Mouse (Mus musculus) embryonic fibroblast, embryonic 13.5 days (primary cell): ENCODE data around the gene Nectin1. TPM values are rescaled to one million over a fixed set of nuclear protein-coding genes. Genes with fewer than 3 reads are reported as not detected.
A peak's percentile ranks its signal among the peaks of the same experiment; 100 is the strongest.

Experiments used
- H3K27ac ChIP-seq: 2 replicates; pipeline ENCODE4 v1.5.1; 2012; ENCODE audit warnings: low read length, control low read depth, inconsistent platforms; ENCODE audit not compliant: insufficient read depth
- H3K4me1 ChIP-seq: 2 replicates; pipeline ENCODE4 v1.6.1; 2011; ENCODE audit warnings: low read length; ENCODE audit not compliant: control insufficient read depth, insufficient read depth
- H3K4me3 ChIP-seq: 2 replicates; pipeline ENCODE4 v1.5.1; 2011; ENCODE audit warnings: mild to moderate bottlenecking, control low read depth, low read length; ENCODE audit not compliant: insufficient read depth
- CTCF ChIP-seq: IDR thresholded peaks from 2 replicates; pipeline ENCODE4 v1.5.1; 2011; ENCODE audit warnings: mild to moderate bottlenecking, control low read depth, low read length, moderate library complexity, borderline replicate concordance; ENCODE audit not compliant: insufficient read depth
- POLR2A ChIP-seq: IDR thresholded peaks from 2 replicates; pipeline ENCODE4 v1.6.1; 2011; ENCODE audit warnings: low read depth, mild to moderate bottlenecking, control low read depth, low read length, moderate library complexity
- polyA plus RNA-seq: library from polyadenylated mRNA; stranded (reverse); fragments of >200 nt; gene quantifications from 2 replicates; pipeline ENCODE4 v1.2.4, GENCODE M21; 2011; ENCODE audit warnings: low read depth; ENCODE audit not compliant: missing spikeins, insufficient read length

Gene Nectin1
- polyA plus RNA-seq, 1 experiment, result 13.2 TPM

- TF ChIP-seq POLR2A, result no peak
- H3K4me3 ChIP-seq, result no peak overlapping the region
- H3K27ac ChIP-seq, result no peak overlapping the region
Observed at GRCm38 (mm10) chr9:43720046-43720445, 23.7 kb upstream of the Nectin1 start.

DNA sequence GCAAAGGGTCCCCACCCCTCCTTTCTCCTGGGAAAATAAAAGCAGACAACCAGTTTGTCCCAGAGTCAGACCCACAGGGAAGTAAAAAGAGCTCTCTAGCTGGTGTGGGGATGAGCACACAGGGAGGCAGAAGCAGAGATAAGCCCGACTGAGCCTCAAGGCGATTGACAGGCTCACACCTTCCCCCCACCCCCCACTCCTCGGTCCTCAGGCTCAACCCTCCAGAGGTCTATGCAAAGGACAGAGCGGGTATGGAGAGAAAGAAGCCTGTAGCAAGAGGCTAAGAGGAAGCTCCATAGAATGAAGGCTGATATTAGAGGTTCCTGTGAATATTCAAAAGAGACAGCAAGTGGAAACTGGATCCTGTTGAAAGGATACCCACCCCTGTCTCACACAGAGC is 19.7 kb upstream of the Nectin1 start:
- Histone ChIP-seq H3K4me1 (no peaks in the 10 kb centered on the region), H3K4me3 (no peak overlapping the region), H3K27ac (no peak overlapping the region)
- TF ChIP-seq CTCF, result no peak
- no peak for TF ChIP-seq POLR2A

More at GRCm38 (mm10) chr9:43720046-43720445, 23.7 kb upstream of the Nectin1 start:
- no peaks in the 10 kb centered on the region for H3K4me1 ChIP-seq

GRCm38 (mm10) chr9:43729450-43730266 is 14.1 kb upstream of the Nectin1 start:
- Histone ChIP-seq H3K4me1 (no peaks in the 10 kb centered on the region), H3K4me3 (no peak overlapping the region), H3K27ac (no peak overlapping the region)
- no peak for TF ChIP-seq CTCF
- no peak for TF ChIP-seq POLR2A

GRCm38 (mm10) chr9:43730284-43731027 is 13.3 kb upstream of the Nectin1 start:
- TF ChIP-seq POLR2A (no peak), CTCF (peak; percentile 67)

DNA sequence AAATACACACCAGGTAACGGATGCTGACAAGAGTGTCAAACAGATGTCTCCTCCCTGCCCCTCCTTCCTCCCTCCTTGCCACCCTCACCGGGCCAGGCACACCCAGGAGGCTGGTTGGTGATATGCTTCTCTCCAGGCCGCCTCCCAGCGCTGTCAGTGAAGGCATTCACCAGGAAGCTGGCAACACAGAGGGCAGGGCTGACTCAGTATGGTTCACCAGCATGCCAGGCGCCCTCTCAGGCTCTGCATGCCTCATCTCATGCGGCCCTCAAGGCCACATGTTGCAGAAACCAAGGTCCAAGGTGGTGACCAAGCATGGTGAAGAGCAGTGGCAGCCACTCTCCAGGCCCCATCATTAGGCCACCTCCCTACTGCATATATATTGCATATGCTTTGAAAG is 11.9 kb upstream of the Nectin1 start:
- TF ChIP-seq POLR2A, result no peak
- TF ChIP-seq CTCF, result no peak
- Histone ChIP-seq H3K4me3 (no peak overlapping the region), H3K27ac (no peak overlapping the region), H3K4me1 (no peaks in the 10 kb centered on the region)

More at GRCm38 (mm10) chr9:43730284-43731027, 13.3 kb upstream of the Nectin1 start:
- H3K4me3 ChIP-seq, result no peak overlapping the region
- no peaks in the 10 kb centered on the region for H3K4me1 ChIP-seq
- H3K27ac ChIP-seq, result no peak overlapping the region

DNA sequence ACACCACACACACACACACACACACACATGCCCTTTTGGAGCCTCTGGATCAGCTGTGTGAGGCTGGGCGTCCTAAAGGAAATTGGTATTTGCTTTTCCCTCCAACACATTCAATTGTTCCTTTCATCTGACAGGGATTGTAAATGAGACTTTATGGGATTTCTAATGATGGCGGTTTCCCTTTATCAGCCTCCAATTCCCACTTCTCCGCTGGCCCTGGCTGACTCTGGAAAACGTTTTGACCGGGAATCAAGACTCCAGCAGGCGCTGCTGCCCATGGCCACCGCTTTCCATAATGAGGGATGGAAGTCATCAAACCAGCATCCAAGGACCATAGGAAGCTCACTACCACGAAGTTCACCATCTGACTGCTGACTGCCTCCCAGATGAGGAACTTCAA is 11.1 kb upstream of the Nectin1 start:
- 0 out of 2 replicates have a peak, but pooled peaks cover 4% of the 10 kb centered on the region for H3K4me1 ChIP-seq
- H3K27ac ChIP-seq, result no peak overlapping the region
- TF ChIP-seq POLR2A, result no peak
- no peak for TF ChIP-seq CTCF
- no peak overlapping the region for H3K4me3 ChIP-seq

DNA sequence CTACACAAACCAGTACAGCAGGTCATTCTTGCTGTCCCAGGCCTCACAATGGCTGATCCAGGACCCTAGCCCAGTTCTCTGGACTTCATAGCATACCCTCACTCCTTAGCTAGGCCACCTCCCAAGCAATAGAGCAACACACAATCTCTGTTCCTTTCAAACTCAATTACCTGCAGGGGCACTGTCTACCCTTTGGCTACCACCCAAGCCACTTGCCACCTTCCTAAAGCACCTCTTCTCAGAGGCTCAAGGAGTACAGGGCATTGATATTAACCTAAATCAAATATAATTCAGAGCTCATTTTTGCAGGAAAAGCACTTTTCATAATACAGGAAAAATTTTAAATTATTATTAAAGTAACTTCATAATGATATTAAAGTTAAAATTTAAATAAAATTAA is 8.8 kb upstream of the Nectin1 start:
- Histone ChIP-seq H3K4me1 (peaks cover 6% of the 10 kb centered on the region; the same call in 1 of the 2 replicates), H3K4me3 (no peak overlapping the region), H3K27ac (no peak overlapping the region)
- no peak for TF ChIP-seq CTCF
- TF ChIP-seq POLR2A, result no peak

DNA sequence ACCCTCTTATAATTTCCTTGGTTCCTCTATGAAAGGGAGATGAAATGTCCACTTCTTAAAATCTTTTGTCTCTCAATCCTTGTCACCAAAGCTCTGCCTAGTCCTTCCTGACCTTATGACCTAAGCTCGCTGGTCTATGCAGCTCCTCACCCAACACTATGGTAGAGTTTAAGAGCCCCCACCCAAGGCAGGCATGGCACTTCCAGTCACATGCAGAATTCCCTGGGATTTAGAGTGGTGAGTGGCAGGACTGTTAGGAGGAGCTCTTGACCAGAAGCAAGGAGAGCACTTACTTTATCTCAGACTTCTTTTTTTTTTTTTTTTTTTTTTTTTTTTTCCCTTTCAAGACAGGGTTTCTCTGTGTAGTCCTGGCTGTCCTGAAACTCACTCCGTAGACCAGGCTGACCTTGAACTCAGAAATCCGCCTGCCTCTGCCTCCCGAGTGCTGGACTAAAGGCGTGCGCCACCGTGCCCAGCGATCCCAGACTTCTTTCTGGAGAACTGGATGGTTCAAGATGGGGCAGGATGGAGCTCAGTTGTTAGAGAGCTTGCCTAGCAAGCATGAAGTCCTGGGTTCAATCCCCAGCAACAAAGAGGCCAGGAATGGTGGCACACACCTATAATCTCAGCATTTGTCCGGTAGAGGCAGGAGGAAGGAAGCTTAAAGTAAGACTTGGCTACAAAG is 7.6 kb upstream of the Nectin1 start:
- peaks cover 6% of the 10 kb centered on the region; the same call in 1 of the 2 replicates for H3K4me1 ChIP-seq
- no peak overlapping the region for H3K27ac ChIP-seq
- H3K4me3 ChIP-seq, result no peak overlapping the region
- TF ChIP-seq POLR2A (no peak), CTCF (no peak)

GRCm38 (mm10) chr9:43737331-43737730 is 6.5 kb upstream of the Nectin1 start:
- Histone ChIP-seq H3K4me3 (no peak overlapping the region), H3K27ac (no peak overlapping the region), H3K4me1 (peaks cover 6% of the 10 kb centered on the region; the same call in 1 of the 2 replicates)
- TF ChIP-seq CTCF (no peak), POLR2A (no peak)
